Mouse (Mus musculus): ENCODE measurements around the gene Pik3ap1.

The Pik3ap1 gene

GRCm38 (mm10) chr19:41275588-41275987 is 109.3 kb downstream of the Pik3ap1 start:
- DNase-seq: no peak

DNA sequence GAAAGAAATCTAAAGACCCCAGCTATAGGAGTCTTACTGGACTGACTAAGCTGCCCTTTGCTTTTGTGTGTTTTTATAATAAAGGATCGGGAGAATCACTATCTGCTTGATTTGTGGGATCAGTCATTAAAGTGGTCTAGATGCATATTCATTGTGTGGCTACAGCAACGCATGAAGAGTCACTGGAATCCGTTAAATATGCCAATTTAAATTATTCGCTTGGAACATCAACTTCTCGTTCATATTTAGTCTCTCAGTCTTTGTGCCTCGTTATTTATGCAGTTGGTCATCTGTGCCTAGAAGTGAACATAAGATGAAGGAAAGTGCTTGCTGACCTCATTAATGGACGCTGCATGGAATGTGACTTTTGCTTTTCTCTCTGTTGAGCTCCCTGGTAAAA is 114.0 kb downstream of the Pik3ap1 start:
- no peak for DNase-seq

GRCm38 (mm10) chr19:41270151-41270727 is 114.7 kb downstream of the Pik3ap1 start:
- DNase-seq: peak; percentile 23 to 32

- DNase-seq: no peak
These were observed 118.5 kb downstream of the Pik3ap1 start for GRCm38 (mm10) chr19:41266251-41266901.

DNA sequence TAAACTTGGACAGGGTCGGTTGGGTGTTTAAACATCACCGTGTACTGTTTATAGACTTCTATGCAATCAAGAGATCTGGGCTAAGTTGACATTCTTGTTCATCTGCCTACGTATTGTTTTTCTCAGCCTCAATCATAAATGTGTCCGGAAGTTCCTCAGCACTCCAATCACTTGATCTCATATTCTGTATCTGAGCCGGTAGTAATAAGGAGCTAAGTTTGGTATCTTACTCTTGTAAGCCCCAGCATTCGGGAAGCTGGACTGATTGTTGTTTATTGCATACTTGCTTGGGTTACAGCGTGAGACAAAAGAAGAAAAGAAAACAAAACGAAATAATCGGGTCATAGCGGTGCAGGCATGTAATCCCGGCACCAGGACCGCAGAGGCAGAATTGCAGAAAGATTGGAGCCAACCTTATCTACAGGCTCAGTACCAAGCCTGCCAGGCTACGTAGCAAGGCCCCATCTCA is 120.5 kb downstream of the Pik3ap1 start:
- no peak for DNase-seq

GRCm38 (mm10) chr19:41263630-41264295 is 121.1 kb downstream of the Pik3ap1 start, which contains the start of gene Tm9sf3:
Tm9sf3 (minus strand) TSS chr19:41263997.
- peak; percentile 94 to 96 for DNase-seq

- DNase-seq: peak; percentile 78 to 81
These were observed 121.9 kb downstream of the Pik3ap1 start for GRCm38 (mm10) chr19:41262712-41263629.

DNA sequence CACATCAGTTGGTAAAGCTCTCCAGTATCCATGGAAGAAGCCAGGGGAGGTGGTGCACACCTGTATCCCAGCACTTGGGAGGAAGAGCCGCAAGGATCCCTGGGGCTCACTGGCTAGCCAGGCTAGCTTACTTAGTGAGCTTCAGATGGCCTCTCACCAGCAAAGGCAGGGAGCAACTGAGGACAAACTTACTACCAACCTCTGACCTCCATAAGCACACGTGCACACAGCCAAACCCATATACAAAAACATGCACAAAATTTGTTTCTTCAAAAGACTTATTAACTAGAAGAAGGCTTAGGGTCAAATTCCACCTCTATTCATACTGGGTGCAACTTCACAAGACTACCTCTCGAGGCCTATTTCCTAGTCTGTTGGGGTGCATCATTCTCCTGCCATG is 124.2 kb downstream of the Pik3ap1 start:
- no peak for DNase-seq

GRCm38 (mm10) chr19:41259256-41259655 is 125.6 kb downstream of the Pik3ap1 start:
- DNase-seq: no peak

DNA sequence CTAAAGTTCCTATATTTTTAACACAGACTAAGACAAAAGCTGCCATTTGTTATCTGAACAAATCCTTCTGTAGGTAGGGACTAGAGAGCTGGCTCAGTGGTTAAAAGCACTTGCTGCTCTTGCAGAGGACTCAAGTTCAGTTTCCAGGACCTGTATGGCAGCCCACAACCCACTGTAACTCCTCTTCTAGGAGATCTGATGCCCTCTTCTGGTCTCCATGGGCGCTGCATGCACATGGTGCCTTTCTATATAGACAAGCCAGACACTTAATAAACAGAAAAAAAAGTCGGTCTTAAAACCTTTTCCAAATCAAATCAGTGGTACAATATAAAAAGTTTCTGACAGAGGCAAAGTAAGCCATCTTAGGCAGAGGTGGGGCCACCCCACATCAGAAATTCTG is 126.2 kb downstream of the Pik3ap1 start:
- peak; percentile 60 to 66 for DNase-seq

DNA sequence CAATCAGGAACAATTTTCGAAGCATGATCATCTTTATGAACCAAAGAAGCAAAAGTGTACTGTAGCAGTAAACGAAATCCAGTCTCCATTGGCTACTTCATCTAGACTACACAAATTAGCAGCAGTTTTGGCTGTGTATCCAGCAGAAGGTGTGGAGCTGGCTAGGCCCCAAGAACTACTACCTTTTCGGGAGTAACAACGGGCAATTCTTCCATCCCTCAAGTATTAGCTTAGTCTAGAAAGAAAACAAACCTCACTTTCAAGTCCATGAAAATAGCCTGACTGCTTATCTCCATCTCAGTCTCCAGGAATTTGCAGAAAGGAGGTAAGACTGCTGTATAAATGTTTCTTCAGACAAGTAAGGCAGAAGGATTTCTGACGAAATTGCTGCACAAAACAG is 130.3 kb downstream of the Pik3ap1 start:
- no peak for DNase-seq

DNA sequence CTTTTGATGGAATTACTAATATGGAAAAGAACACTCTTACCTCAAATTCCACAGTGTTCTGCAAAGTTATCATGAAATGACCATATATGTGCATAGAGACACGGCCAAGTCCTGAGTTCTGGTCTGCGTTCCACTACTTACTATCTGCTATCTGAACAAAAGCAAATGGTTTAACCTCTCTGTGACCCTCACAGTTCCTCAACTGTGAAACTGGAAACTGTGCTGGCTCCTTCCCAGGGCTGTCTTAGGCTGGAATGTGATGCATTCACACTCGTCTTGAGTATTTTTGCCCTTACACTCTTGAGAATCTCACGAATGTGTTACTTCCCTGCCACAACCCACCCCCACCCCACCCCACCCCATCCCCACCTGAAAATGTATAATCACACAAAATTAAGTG is 135.9 kb downstream of the Pik3ap1 start:
- DNase-seq: no peak

DNA sequence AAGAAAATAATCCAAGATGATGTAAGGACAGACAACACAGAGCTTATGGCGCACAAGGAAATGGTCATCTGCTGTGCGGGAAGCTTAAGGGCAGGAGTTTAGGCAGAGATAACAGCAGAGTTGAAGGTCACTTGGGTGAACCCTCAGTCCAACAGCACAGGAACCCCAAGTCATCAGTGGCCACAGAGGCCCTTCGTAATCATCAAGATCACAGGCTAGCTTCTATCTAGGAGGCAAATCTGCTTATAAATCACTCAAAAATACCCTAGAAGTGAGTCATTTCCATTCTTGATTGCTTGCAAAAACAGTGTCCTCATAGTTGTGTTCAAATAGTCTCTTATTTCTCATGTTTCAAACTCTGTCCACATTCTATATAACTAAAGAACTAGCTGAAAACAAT is 136.6 kb downstream of the Pik3ap1 start:
- DNase-seq: no peak

- DNase-seq: no peak
These were observed 138.6 kb downstream of the Pik3ap1 start for GRCm38 (mm10) chr19:41246271-41246670.

- DNase-seq: peak; percentile 76 to 85
These were observed 140.3 kb downstream of the Pik3ap1 start for GRCm38 (mm10) chr19:41244581-41244980.

DNA sequence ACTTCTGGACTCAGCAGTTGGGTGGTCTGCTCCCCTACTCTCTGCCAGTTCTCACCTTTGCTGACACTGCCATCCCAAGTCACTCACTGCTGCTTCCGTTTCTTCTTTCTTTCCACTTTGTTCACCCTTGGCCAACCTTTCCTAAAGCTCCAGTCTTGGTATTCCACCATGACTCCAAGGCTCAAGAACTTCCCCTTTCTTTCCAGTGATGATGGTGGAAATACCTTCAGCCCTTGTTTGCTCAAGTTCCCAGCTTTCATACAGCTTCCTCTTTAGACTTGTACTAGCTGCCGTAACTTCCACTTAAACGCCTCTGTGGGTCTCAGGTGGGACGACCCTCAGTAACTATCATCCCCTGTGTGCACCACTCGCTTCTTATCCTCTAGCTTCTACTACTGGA is 142.9 kb downstream of the Pik3ap1 start:
- no peak for DNase-seq

DNA sequence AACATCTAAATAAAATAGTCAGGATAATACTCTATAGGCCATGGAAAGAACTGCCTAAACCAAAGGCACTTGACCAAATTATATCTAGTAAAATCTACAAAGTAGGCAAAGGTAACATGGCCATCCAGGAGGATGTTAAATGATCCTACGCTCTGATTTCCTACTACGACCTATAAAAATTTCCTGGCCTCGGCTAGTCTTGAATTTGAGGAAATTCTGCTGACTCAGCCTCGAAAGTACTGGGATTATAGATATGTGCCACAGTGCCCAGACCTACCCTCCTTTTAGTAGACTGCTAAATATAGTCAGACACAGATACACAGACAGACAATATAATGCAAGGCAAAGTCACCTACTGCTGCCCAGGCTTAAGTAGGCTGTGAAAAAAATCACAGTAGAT is 151.2 kb downstream of the Pik3ap1 start:
- DNase-seq: no peak

Data from cerebellum, postnatal 10 days (tissue).